Mouse (Mus musculus): ENCODE results near the gene Ppib.

DNA sequence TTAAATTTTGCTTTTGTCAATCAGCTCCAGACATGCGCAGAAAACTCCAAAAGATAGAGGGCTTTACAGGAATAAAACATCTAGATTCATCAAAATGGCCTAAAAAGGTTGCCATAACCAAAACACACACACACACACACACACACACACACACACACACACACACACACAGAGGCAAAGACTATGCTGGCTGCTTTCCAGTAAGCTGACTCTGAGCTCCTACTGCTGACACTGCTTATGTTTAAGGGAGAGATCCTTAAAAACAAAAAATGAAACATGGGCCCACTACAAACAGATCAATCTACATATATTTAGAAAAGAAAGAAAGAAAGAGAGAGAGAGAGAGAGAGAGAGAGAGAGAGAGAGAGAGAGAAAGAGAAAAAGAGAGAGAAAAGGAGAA lies 7.3 kb upstream of the Ppib start:
- TF ChIP-seq CTCF (conservative IDR thresholded peaks at IDR 0.05; ENCODE audit: low read length) (no peak), POU5F1 (IDR thresholded peaks at IDR 0.05; ENCODE audit: borderline replicate concordance, low read length) (no peak), NANOG (IDR thresholded peaks at IDR 0.05; ENCODE audit: borderline replicate concordance, low read length) (no peak)
